Mouse (Mus musculus): ENCODE results near the gene Arntl2. TPM values are rescaled to one million over a fixed set of nuclear protein-coding genes. Genes with fewer than 3 reads are reported as not detected.

Arntl2 gene
- polyA plus RNA-seq, 1 experiment from 2014 or later, result 2.3 TPM

DNA sequence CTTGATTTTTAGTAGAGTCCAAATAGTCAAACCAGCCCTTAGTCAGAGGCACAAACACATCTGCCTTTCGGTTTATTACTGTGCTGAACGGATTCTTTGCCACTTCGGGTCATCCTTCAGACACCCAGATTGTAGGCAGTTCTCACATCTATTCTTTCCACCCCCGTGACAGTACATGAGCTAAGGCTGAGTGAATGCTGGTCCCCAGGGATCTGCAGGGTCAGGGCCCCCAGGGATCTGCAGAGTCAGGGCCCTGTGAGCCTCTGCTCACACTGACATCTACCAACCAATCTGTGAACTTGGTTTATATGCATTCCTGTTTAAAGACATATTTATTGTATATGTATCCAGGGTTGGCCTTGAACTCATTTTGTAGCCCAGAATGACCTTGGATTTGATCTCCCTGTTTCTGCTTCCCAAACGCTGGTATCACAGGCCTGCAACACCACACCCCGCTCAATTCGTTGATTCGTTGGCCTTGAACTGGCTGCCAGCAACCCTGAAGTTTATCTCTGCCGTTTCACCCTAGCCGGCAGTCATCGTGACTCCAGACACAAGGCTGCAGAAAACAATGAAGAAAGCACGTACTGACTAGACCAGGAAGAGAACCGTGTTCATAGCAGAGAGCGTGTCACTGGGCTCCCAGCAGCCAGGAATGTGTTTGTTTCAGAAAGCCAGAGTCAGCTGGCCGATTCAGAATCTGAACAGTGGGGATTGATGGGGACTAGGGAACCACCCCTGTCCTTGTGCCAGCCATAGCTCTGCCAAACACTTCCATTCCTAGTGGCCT, 50.3 kb downstream of the Arntl2 start:
- ATAC-seq (ENCODE audit: low FRiP score, low TSS enrichment) (no peak), DNase-seq (no peak)
- no peaks in the 10 kb centered on the region for H3K9me3 ChIP-seq (ENCODE audit: control insufficient read depth, low read length)
- H3K4me1 ChIP-seq (ENCODE audit: control insufficient read depth, insufficient read depth, low read length), result no peaks in the 10 kb centered on the region
- WGBS, result 85% methylated on average over 15 of the region's 15 CpGs
- H3K36me3 ChIP-seq (ENCODE audit: control insufficient read depth, insufficient read depth, low read length), result no peaks in the 10 kb centered on the region
- H3K9ac ChIP-seq (replicated peaks; ENCODE audit: low read length), result no peak overlapping the region
- H3K4me2 ChIP-seq (ENCODE audit: low read length), result no peak overlapping the region
- no peak overlapping the region for H3K27ac ChIP-seq (replicated peaks; ENCODE audit: low read depth, low read length)
- H3K4me3 ChIP-seq (replicated peaks; ENCODE audit: low read depth, low read length), result no peak overlapping the region
- no peaks in the 10 kb centered on the region for H3K27me3 ChIP-seq (ENCODE audit: control insufficient read depth, insufficient read depth, low read length)

DNA sequence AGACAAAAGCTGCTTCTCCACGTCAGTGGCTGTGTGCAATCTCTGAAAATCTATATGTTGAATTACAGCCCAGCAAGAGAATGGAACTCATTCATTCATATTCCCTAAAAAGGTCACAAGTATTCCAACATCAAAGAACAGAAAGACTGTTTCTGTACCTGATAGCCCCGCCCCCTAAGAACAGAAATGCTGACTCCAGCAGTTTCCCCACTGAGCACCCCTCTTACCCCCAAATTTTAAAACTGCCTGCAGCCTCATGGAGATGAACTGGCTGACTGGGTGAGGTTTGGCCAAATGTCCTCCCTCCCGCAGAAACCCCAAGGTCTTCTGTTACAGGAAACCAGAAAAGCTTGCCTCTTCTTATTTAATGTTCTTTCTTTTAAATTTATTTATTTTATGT, 51.5 kb downstream of the Arntl2 start:
- WGBS, result 82% methylated on average over 3 of the region's 3 CpGs

DNA sequence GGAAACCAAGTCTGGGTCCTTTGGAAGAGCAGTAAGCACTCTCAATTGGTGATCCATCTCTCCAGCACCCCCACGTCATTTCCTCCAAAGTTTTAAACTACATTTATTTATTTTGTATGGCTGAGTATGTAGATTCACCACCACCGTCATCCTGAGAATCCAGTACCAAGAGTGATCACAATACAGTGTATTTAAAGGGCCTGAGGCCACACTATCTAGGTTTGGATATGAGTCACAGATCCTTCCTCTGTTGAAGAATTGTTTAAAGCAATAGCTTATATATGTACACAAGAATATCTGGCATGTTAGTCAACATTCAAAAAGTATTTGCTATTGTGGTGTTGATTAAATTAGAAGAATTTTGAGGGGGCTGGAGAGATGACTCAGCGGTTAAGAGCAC, 52.4 kb downstream of the Arntl2 start:
- Histone ChIP-seq H3K4me1 (ENCODE audit: control insufficient read depth, insufficient read depth, low read length) (no peaks in the 10 kb centered on the region), H3K27ac (replicated peaks; ENCODE audit: low read depth, low read length) (no peak overlapping the region), H3K9ac (replicated peaks; ENCODE audit: low read length) (no peak overlapping the region), H3K27me3 (ENCODE audit: control insufficient read depth, insufficient read depth, low read length) (no peaks in the 10 kb centered on the region), H3K4me2 (ENCODE audit: low read length) (no peak overlapping the region), H3K4me3 (replicated peaks; ENCODE audit: low read depth, low read length) (no peak overlapping the region), H3K36me3 (ENCODE audit: control insufficient read depth, insufficient read depth, low read length) (no peaks in the 10 kb centered on the region), H3K9me3 (ENCODE audit: control insufficient read depth, low read length) (no peaks in the 10 kb centered on the region)
- 92% methylated on average over 3 of the region's 3 CpGs for WGBS
- no peak for ATAC-seq (ENCODE audit: low FRiP score, low TSS enrichment)
- no peak for DNase-seq

More for the DNA sequence above, 51.5 kb downstream of the Arntl2 start:
- Histone ChIP-seq H3K36me3 (ENCODE audit: control insufficient read depth, insufficient read depth, low read length) (no peaks in the 10 kb centered on the region), H3K9ac (replicated peaks; ENCODE audit: low read length) (no peak overlapping the region), H3K4me2 (ENCODE audit: low read length) (no peak overlapping the region), H3K4me1 (ENCODE audit: control insufficient read depth, insufficient read depth, low read length) (no peaks in the 10 kb centered on the region), H3K9me3 (ENCODE audit: control insufficient read depth, low read length) (no peaks in the 10 kb centered on the region), H3K27me3 (ENCODE audit: control insufficient read depth, insufficient read depth, low read length) (no peaks in the 10 kb centered on the region), H3K4me3 (replicated peaks; ENCODE audit: low read depth, low read length) (no peak overlapping the region), H3K27ac (replicated peaks; ENCODE audit: low read depth, low read length) (no peak overlapping the region)
- ATAC-seq (ENCODE audit: low FRiP score, low TSS enrichment) (no peak), DNase-seq (no peak)

DNA sequence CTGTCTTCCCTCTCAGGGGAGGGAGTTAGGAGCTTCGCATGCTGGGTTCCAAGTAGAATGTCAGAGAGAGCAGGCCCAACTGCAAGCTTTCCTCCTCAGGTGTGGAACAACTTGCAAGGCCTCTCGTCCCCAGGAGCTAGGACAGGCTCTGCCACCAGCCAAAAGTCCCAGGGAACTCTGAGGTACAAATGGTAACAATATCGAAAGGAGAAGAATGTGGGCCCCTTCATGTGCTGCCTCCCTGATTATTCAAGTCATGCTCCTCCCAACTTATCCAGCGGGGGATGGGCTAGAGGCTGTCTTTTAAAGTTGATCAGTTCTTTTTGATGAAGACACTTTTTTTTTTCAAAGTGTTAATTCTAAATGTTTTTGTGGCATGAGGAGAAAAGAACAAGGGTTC, 54.2 kb downstream of the Arntl2 start, which contains the start of gene Smco2:
Gene Smco2 (plus strand): TSS at position 55 of the 400 bp plus-strand sequence.
- 70% methylated on average over 4 of the region's 4 CpGs for WGBS
- no peak for DNase-seq
- Histone ChIP-seq H3K27ac (replicated peaks; ENCODE audit: low read depth, low read length) (no peak within 1 kb of the TSS), H3K4me1 (ENCODE audit: control insufficient read depth, insufficient read depth, low read length) (no peaks in the 10 kb centered on the region), H3K4me2 (ENCODE audit: low read length) (no peak within 1 kb of the TSS), H3K9me3 (ENCODE audit: control insufficient read depth, low read length) (no peaks in the 10 kb centered on the region), H3K4me3 (replicated peaks; ENCODE audit: low read depth, low read length) (no peak within 1 kb of the TSS), H3K9ac (replicated peaks; ENCODE audit: low read length) (no peak within 1 kb of the TSS), H3K36me3 (ENCODE audit: control insufficient read depth, insufficient read depth, low read length) (no peaks in the 10 kb centered on the region), H3K27me3 (ENCODE audit: control insufficient read depth, insufficient read depth, low read length) (no peaks in the 10 kb centered on the region)
- no peak for ATAC-seq (ENCODE audit: low FRiP score, low TSS enrichment)

DNA sequence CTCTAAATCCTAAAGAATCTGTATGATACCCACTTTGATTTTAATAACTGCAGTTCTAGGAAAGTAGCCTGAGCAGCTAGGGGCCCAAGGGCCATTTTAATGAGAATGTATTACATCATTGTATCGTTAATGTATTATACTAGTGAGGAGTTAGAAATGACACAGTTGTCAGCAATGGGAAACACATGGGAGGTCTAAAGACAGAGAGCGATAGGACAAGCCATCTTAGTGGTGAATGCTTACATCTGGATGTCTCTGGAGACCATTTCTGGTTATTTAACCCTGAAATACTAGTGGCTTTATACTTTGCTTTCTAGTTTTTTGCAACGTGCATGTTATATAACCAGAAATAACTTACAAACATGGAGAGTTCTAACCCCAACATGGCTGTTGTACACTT, 56.1 kb downstream of the Arntl2 start:
- Histone ChIP-seq H3K27me3 (ENCODE audit: control insufficient read depth, insufficient read depth, low read length) (no peaks in the 10 kb centered on the region), H3K9ac (replicated peaks; ENCODE audit: low read length) (no peak overlapping the region), H3K36me3 (ENCODE audit: control insufficient read depth, insufficient read depth, low read length) (no peaks in the 10 kb centered on the region), H3K4me2 (ENCODE audit: low read length) (no peak overlapping the region), H3K4me1 (ENCODE audit: control insufficient read depth, insufficient read depth, low read length) (no peaks in the 10 kb centered on the region), H3K27ac (replicated peaks; ENCODE audit: low read depth, low read length) (no peak overlapping the region), H3K9me3 (ENCODE audit: control insufficient read depth, low read length) (no peaks in the 10 kb centered on the region), H3K4me3 (replicated peaks; ENCODE audit: low read depth, low read length) (no peak overlapping the region)
- 92% methylated on average over 3 of the region's 3 CpGs for WGBS
- DNase-seq (no peak), ATAC-seq (ENCODE audit: low FRiP score, low TSS enrichment) (no peak)

DNA sequence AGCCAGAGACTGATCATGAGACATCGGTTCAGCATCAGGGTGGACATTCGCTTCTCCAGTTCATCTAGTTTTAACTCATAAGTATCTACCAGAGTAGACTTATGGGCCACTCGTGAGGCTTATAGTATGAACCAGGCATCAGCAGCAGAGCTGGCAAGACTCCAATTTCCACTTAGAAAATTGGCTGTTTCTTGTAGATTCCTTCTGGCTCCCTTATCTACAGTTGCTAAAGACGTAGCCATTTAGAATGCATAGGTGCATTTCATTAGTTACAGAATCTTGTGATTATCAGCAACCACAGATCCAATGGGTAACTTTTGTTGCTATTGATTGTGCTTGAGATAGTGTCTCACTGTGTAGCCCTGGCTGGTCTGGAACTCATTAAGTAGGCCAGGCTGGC, 56.9 kb downstream of the Arntl2 start:
- Histone ChIP-seq H3K27me3 (ENCODE audit: control insufficient read depth, insufficient read depth, low read length) (no peaks in the 10 kb centered on the region), H3K4me3 (replicated peaks; ENCODE audit: low read depth, low read length) (no peak overlapping the region), H3K9me3 (ENCODE audit: control insufficient read depth, low read length) (no peaks in the 10 kb centered on the region), H3K4me1 (ENCODE audit: control insufficient read depth, insufficient read depth, low read length) (no peaks in the 10 kb centered on the region), H3K36me3 (ENCODE audit: control insufficient read depth, insufficient read depth, low read length) (no peaks in the 10 kb centered on the region), H3K9ac (replicated peaks; ENCODE audit: low read length) (no peak overlapping the region), H3K27ac (replicated peaks; ENCODE audit: low read depth, low read length) (no peak overlapping the region), H3K4me2 (ENCODE audit: low read length) (no peak overlapping the region)
- ATAC-seq (ENCODE audit: low FRiP score, low TSS enrichment) (no peak), DNase-seq (no peak)
- 86% methylated on average over 4 of the region's 4 CpGs for WGBS

DNA sequence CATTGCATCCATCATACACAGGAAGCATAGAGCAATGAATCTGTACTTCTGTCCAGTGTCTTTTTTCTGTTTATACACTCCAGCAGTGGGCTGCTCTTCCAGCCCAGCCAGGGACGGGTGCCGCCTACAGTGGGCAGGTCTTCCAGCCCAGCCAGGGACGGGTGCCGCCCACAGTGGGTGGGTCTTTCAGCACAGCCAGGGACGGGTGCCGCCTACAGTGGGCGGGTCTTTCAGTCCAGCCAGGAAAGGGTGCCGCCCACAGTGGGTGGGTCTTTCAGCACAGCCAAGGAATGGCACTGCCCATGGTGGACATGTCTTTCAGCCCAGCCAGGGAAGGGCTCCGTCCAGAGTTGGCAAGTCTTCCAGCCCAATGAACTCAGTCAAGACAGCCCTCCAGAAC, 59.3 kb downstream of the Arntl2 start:
- H3K36me3 ChIP-seq (ENCODE audit: control insufficient read depth, insufficient read depth, low read length), result no peaks in the 10 kb centered on the region
- no peak overlapping the region for H3K9ac ChIP-seq (replicated peaks; ENCODE audit: low read length)
- DNase-seq, result no peak
- no peaks in the 10 kb centered on the region for H3K4me1 ChIP-seq (ENCODE audit: control insufficient read depth, insufficient read depth, low read length)
- H3K4me2 ChIP-seq (ENCODE audit: low read length), result no peak overlapping the region
- ATAC-seq (ENCODE audit: low FRiP score, low TSS enrichment), result 0 out of 2 replicates have a peak, but pooled peaks have one; percentile 20
- no peaks in the 10 kb centered on the region for H3K27me3 ChIP-seq (ENCODE audit: control insufficient read depth, insufficient read depth, low read length)
- whole genome bisulfite sequencing, result 93% methylated on average over 9 of the region's 9 CpGs
- no peak overlapping the region for H3K27ac ChIP-seq (replicated peaks; ENCODE audit: low read depth, low read length)
- H3K9me3 ChIP-seq (ENCODE audit: control insufficient read depth, low read length), result no peaks in the 10 kb centered on the region
- no peak overlapping the region for H3K4me3 ChIP-seq (replicated peaks; ENCODE audit: low read depth, low read length)

DNA sequence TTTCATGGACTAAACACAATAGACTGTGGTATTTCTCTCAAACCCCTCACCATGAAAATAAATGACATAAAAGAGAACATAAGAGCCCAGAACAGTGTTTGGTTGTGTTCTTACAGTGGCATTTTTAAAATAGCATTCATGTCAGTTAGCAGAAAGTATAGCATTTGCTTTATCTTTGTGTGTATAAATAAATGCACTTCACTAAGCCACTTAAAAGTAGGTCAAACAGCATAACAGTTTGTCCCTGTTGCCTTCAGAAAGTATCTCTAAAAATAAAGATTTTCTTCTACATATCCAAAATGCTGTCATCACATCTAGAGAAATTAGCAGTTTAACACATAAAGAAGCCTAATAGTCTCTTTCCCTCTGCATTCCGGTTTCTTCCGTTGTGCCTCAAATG, 61.5 kb downstream of the Arntl2 start:
- no peak for ATAC-seq (ENCODE audit: low FRiP score, low TSS enrichment)
- H3K4me1 ChIP-seq (ENCODE audit: control insufficient read depth, insufficient read depth, low read length), result no peaks in the 10 kb centered on the region
- H3K27ac ChIP-seq (replicated peaks; ENCODE audit: low read depth, low read length), result no peak overlapping the region
- DNase-seq, result no peak
- H3K36me3 ChIP-seq (ENCODE audit: control insufficient read depth, insufficient read depth, low read length), result no peaks in the 10 kb centered on the region
- H3K9ac ChIP-seq (replicated peaks; ENCODE audit: low read length), result no peak overlapping the region
- no peaks in the 10 kb centered on the region for H3K9me3 ChIP-seq (ENCODE audit: control insufficient read depth, low read length)
- 95% methylated on average over 2 of the region's 2 CpGs for WGBS
- H3K4me3 ChIP-seq (replicated peaks; ENCODE audit: low read depth, low read length), result no peak overlapping the region
- H3K4me2 ChIP-seq (ENCODE audit: low read length), result no peak overlapping the region
- no peaks in the 10 kb centered on the region for H3K27me3 ChIP-seq (ENCODE audit: control insufficient read depth, insufficient read depth, low read length)

DNA sequence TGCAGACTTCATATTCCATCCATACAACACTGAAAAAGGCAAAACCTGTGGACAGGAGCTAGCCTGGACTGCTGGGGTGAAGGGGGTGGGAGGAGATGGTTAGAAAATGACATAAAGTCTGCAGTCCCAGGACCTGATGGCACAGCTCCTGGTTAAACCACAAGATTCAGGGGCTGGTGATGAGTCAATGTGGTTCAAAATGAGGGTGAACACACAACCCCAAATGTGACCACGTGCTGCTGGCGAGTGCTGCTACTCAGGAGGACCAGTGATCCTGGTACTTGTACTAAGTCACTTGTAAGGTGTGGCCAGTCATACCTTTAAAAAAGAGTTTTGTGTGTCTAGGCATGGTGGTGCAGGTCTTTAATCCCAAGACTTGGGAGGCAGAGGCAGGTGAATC, 67.3 kb downstream of the Arntl2 start:
- 84% methylated on average over 2 of the region's 2 CpGs for WGBS
- H3K4me1 ChIP-seq (ENCODE audit: control insufficient read depth, insufficient read depth, low read length), result no peaks in the 10 kb centered on the region
- H3K9ac ChIP-seq (replicated peaks; ENCODE audit: low read length), result no peak overlapping the region
- no peak for DNase-seq
- no peaks in the 10 kb centered on the region for H3K27me3 ChIP-seq (ENCODE audit: control insufficient read depth, insufficient read depth, low read length)
- H3K4me2 ChIP-seq (ENCODE audit: low read length), result no peak overlapping the region
- H3K9me3 ChIP-seq (ENCODE audit: control insufficient read depth, low read length), result no peaks in the 10 kb centered on the region
- H3K36me3 ChIP-seq (ENCODE audit: control insufficient read depth, insufficient read depth, low read length), result no peaks in the 10 kb centered on the region
- no peak overlapping the region for H3K27ac ChIP-seq (replicated peaks; ENCODE audit: low read depth, low read length)
- no peak overlapping the region for H3K4me3 ChIP-seq (replicated peaks; ENCODE audit: low read depth, low read length)
- no peak for ATAC-seq (ENCODE audit: low FRiP score, low TSS enrichment)

Measured in midbrain, embryonic 14.5 days (tissue).